ENCODE assay signal across 9 mouse cellular contexts in genomic region chr2:135957689-135958088, GRCm38 (mm10).
A peak's percentile ranks its signal among the peaks of the same experiment; 100 is the strongest.
DNase-seq lines count a peak whose midpoint lies in the region; ATAC-seq and TF ChIP-seq lines count a peak whose summit lies in the region.
"Had no signal": no experiment of that assay in that cellular context is flagged by ENCODE, and none has a peak within 500 bp of the region (broad histone marks: within the 10 kb centered on the region; RNA-seq: fewer than 3 reads in every experiment).

No protein-coding gene starts in this region.

- no peak for TF ChIP-seq POLR2A in spleen, adult 2 months (IDR thresholded peaks at IDR 0.05; ENCODE audit: low read depth, low read length)

- peak; percentile 85; the same call in 1 of the 2 replicates for TF ChIP-seq CTCF in spleen, adult 2 months (IDR thresholded peaks at IDR 0.05; ENCODE audit: extremely low read depth, insufficient read depth, insufficient read length, insufficient replicate concordance)

- intact Hi-C loops in left cerebral cortex, postnatal 25 days (cut with DNase I) = loop anchor here (2.0 to 5.0 kb wide), 3 partner anchors 520 to 595 kb away; no protein-coding TSS in a partner anchor

- H3K27ac ChIP-seq in midbrain, embryonic 10.5 days (replicated peaks) = no peak overlapping the region
- H3K27ac ChIP-seq in spleen, adult 2 months (ENCODE audit: insufficient read depth, low read length) = no peak overlapping the region

- H3K27me3 ChIP-seq in midbrain, embryonic 10.5 days (ENCODE audit: low read depth, poor library complexity, severe bottlenecking) = no peaks in the 10 kb centered on the region
- no peaks in the 10 kb centered on the region for H3K27me3 ChIP-seq in spleen, adult 2 months (ENCODE audit: control insufficient read depth, insufficient read depth, low read length)

- DNase-seq in 3134 (ENCODE audit: extremely low read depth, insufficient read length, low spot score) (peak; percentile 31), NIH3T3 (ENCODE audit: low read depth) (peak; percentile 79)
- DNase-seq in cerebellum, postnatal 14 days = peak; percentile 82 to 83
- DNase-seq in left cerebral cortex, postnatal 25 days (ENCODE audit: low spot score in 2 of 2) = peak; percentile 63 to 72
- DNase-seq in midbrain, embryonic 10.5 days (ENCODE audit: low spot score) = peak; percentile 57
- DNase-seq in spleen, adult 2 months (ENCODE audit: low read depth in 1 of 2, low spot score in 2 of 2) = peak; percentile 2 to 22

- 40% methylated on average over 7 of the region's 7 CpGs for WGBS in midbrain, embryonic 10.5 days
- 39% methylated on average over 7 of the region's 7 CpGs for WGBS in spleen, adult 2 months

- no peaks in the 10 kb centered on the region for H3K9me3 ChIP-seq in midbrain, embryonic 10.5 days (replicated peaks)

- no peaks in the 10 kb centered on the region for H3K4me1 ChIP-seq in midbrain, embryonic 10.5 days
- H3K4me1 ChIP-seq in spleen, adult 2 months (ENCODE audit: control insufficient read depth, insufficient read depth, insufficient read length) = no peaks in the 10 kb centered on the region

- ATAC-seq in frontal cortex, adult (ENCODE audit: low TSS enrichment) = peak; percentile 88
- peak; percentile 93 for ATAC-seq in inflammation-experienced regulatory T-cells, adult 6 months

- H3K36me3 ChIP-seq in midbrain, embryonic 10.5 days = peaks cover 17% of the 10 kb centered on the region; the same call in 1 of the 2 replicates
- no peaks in the 10 kb centered on the region for H3K36me3 ChIP-seq in spleen, adult 2 months (ENCODE audit: control insufficient read depth, insufficient read depth, low read length)

- H3K4me3 ChIP-seq in midbrain, embryonic 10.5 days = no peak overlapping the region
- H3K4me3 ChIP-seq in spleen, adult 2 months (ENCODE audit: extremely low read depth, insufficient read depth, insufficient read length) = no peak overlapping the region
- H3K4me3 ChIP-seq: erythroblast, embryonic 14.5 days had no signal

Comparison
In these comparisons a context has a peak if more than half of its experiments do, and no peak if none do; other contexts are left out.
1. DNase-seq: peak in every context shown above with its lines; median percentile 82 in cerebellum, postnatal 14 days; 79 in NIH3T3; 68 in left cerebral cortex, postnatal 25 days; 57 in midbrain, embryonic 10.5 days; 31 in 3134; 12 in spleen, adult 2 months.